Mouse (Mus musculus) embryonic facial prominence, embryonic 11.5 days (tissue): ENCODE data around the gene Olfr1490. TPM values are rescaled to one million over a fixed set of nuclear protein-coding genes. Genes with fewer than 3 reads are reported as not detected.
"Not testable (repeated sequence)": the region's sequence is repeated elsewhere in the genome, so short reads cannot be mapped to it uniquely, and the experiment has no call there.

ENCODE experiments used
- ATAC-seq: fragments of 200-750 bp; cut with Nextera tagmentation; replicated peaks from 2 replicates; pipeline ENCODE4 v1.8.0; 2017; ENCODE audit warnings: low read depth; ENCODE audit not compliant: insufficient number of reproducible peaks, low FRiP score, low TSS enrichment
- DNase-seq: peaks from one replicate; pipeline ENCODE4 v3.0.0-alpha.2; 2015; ENCODE audit warnings: low spot score
- H3K27ac ChIP-seq: fragments of 300-500 bp; sonication (generic); replicated peaks from 2 replicates; pipeline ENCODE4 v1.5.1; 2014; ENCODE audit warnings: mild to moderate bottlenecking, low read depth, low read length, control low read depth
- H3K27me3 ChIP-seq: fragments of 300-500 bp; sonication (generic); 2 replicates; pipeline ENCODE4 v1.6.1; 2014; ENCODE audit warnings: mild to moderate bottlenecking, low read length, moderate library complexity, mixed read lengths; ENCODE audit not compliant: control insufficient read depth, insufficient read depth
- H3K36me3 ChIP-seq: fragments of 300-500 bp; sonication (generic); replicated peaks from 2 replicates; pipeline ENCODE4 v1.6.1; 2014; ENCODE audit warnings: low read depth, mild to moderate bottlenecking, low read length, moderate library complexity, mixed read lengths; ENCODE audit not compliant: control insufficient read depth, insufficient read depth
- H3K4me1 ChIP-seq: fragments of 300-500 bp; sonication (generic); 2 replicates; pipeline ENCODE4 v1.6.1; 2014; ENCODE audit warnings: low read length, mixed read lengths; ENCODE audit not compliant: control insufficient read depth, insufficient read depth
- H3K4me2 ChIP-seq: fragments of 300-500 bp; sonication (generic); 2 replicates; pipeline ENCODE4 v1.6.1; 2014; ENCODE audit warnings: low read depth, mild to moderate bottlenecking, control low read depth, low read length, moderate library complexity
- H3K4me3 ChIP-seq: fragments of 300-500 bp; sonication (generic); 2 replicates; pipeline ENCODE4 v1.5.1; 2014; ENCODE audit warnings: low read depth, low read length, control low read depth
- H3K9ac ChIP-seq: fragments of 300-500 bp; sonication (generic); replicated peaks from 2 replicates; pipeline ENCODE4 v1.6.1; 2014; ENCODE audit warnings: mild to moderate bottlenecking, control low read depth, low read length
- H3K9me3 ChIP-seq: fragments of 300-500 bp; sonication (generic); replicated peaks from 2 replicates; pipeline ENCODE4 v1.6.1; 2016; ENCODE audit warnings: mild to moderate bottlenecking, low read length, inconsistent platforms, mixed read lengths; ENCODE audit not compliant: control insufficient read depth
- WGBS: fragments of 180-500 bp; shearing (Covaris S2); extraction: QIAGEN DNeasy Blood & Tissue Kit; methylation state at CpG from one replicate; pipeline ENCODE4 v1.1.7; 2014; 5-methylcytosine and 5-hydroxymethylcytosine counted together
- microRNA-seq: library from miRNA; unstranded; fragments of <30 nt; microRNA quantifications from one replicate; pipeline ENCODE4, GENCODE M21; 2016; ENCODE audit warnings: borderline number of aligned reads
- polyA plus RNA-seq: library from polyadenylated mRNA; unstranded; fragments of >200 nt; fragmentation: Nextera tagmentation; extraction: Ambion mirVana; gene quantifications from 2 replicates; pipeline ENCODE4 v1.2.1, GENCODE M21; 2014

The Olfr1490 gene
- not detected in 2 replicates for polyA plus RNA-seq

DNA sequence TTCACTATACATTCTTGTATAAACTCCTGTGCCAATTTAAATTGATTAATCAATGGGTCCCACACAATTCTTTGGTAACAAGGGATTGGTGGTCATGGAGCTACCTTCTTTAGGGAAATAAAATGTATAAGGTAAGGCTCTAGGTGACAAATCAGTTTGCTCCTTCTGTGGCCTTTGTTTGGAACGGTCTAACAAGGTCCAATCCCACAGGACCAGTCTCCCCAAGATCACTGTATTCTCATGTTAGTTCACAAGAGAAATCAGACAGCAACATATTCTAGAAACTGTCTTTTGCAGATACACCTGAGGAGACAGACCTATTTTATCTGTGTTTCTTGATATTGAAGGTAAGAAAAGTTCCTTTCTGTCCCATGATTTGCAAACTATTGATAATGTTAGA lies at the start of gene Olfr1490:
Gene Olfr1490 (plus strand): TSS at position 301 of the 400 bp plus-strand sequence.
- no peak for ATAC-seq
- no peak for DNase-seq
- Histone ChIP-seq H3K9me3 (0 out of 2 replicates have a peak, but pooled peaks cover 4% of the 10 kb centered on the region), H3K9ac (no peak within 1 kb of the TSS), H3K27ac (no peak within 1 kb of the TSS), H3K4me1 (no peaks in the 10 kb centered on the region), H3K36me3 (no peaks in the 10 kb centered on the region), H3K4me3 (no peak within 1 kb of the TSS), H3K27me3 (no peaks in the 10 kb centered on the region), H3K4me2 (no peak within 1 kb of the TSS)
- 92% methylated on average over 1 of the region's 1 CpGs for WGBS

DNA sequence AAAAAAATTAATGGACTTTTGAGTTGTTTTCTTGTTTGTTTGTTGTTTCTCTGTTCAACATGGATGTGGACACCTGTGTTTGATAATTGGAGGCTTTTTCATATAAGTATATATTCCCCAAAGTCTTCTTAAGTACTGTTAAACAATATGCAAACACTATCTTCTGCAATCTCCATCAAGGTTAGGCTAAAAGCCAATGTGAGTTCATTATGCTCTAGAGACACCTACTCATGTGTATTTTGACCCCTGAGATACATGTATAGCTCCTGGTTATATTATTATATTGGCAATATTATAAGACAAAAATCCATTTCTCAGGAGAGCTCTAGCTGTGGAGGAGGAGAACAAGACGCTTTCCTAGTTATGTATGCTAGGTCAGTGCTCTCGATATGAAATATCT lies 33.8 kb upstream of the Olfr1490 start, which contains the start of gene Olfr1487:
Gene Olfr1487 (plus strand): TSS at position 301 of the 400 bp plus-strand sequence.
- H3K4me3 ChIP-seq, H3K4me2 ChIP-seq, H3K27me3 ChIP-seq, H3K4me1 ChIP-seq, ATAC-seq, H3K27ac ChIP-seq, DNase-seq, H3K36me3 ChIP-seq, H3K9ac ChIP-seq, H3K9me3 ChIP-seq: not testable (repeated sequence)
- WGBS, result 76% methylated on average over 2 of the region's 2 CpGs

DNA sequence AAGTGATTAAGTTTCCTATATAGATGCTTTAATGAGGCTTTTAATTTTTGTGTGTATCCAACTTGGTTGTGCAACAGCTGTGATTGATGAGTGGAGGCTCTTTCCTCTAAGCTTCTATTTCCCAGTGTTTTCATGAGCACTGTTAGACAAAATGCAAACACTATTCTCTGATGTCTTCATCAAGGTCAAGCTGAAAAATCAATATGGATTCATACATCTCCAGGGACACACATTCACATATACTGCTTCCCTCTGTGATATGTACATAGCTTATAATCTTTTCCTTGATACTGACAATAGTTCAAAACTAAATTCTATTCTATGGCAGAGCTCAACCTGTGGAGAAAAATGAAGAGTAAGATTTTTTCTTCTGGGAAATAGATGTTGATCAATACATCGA lies 19.6 kb upstream of the Olfr1490 start, which contains the start of gene Olfr1489:
Gene Olfr1489 (plus strand): TSS at position 301 of the 400 bp plus-strand sequence.
- no peaks in the 10 kb centered on the region for H3K9me3 ChIP-seq
- no peak within 1 kb of the TSS for H3K4me2 ChIP-seq
- DNase-seq (no peak), ATAC-seq (no peak)
- H3K4me3 ChIP-seq, result no peak within 1 kb of the TSS
- no peak within 1 kb of the TSS for H3K27ac ChIP-seq
- H3K4me1 ChIP-seq, result no peaks in the 10 kb centered on the region
- no peak within 1 kb of the TSS for H3K9ac ChIP-seq
- WGBS, result 87% methylated on average over 1 of the region's 1 CpGs
- no peaks in the 10 kb centered on the region for H3K27me3 ChIP-seq
- no peaks in the 10 kb centered on the region for H3K36me3 ChIP-seq

DNA sequence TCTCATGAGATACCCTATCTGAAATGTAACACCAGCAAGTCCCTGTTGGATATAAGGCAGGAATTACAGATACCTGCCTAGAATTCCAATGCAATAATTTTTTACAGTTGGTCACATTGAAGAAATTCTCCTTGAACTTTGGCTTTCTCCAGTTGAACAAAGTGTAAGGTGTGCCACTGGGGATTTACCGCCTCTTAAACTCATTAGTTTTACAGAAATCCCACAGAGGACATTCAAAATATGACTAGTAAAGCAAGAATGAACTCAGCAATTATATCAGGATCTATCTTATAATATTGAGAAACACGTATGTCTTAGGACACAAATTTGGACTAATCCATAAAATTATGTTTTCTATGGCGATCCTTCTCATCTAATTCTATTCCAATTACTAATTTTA lies 46.1 kb downstream of the Olfr1490 start, which contains the start of gene Olfr1491:
Gene Olfr1491 (plus strand): TSS at position 301 of the 400 bp plus-strand sequence.
- Histone ChIP-seq H3K27me3 (no peaks in the 10 kb centered on the region), H3K4me2 (no peak within 1 kb of the TSS), H3K9me3 (no peaks in the 10 kb centered on the region), H3K27ac (no peak within 1 kb of the TSS), H3K4me1 (no peaks in the 10 kb centered on the region), H3K36me3 (no peaks in the 10 kb centered on the region), H3K4me3 (no peak within 1 kb of the TSS), H3K9ac (no peak within 1 kb of the TSS)
- DNase-seq, result no peak
- no peak for ATAC-seq
- WGBS, result 81% methylated on average over 3 of the region's 3 CpGs

Small RNAs within 50 kb of the gene (microRNA-seq; reads per million reads assigned to microRNA genes)
- not detected for gene Gm23931

Other genes starting within 250 kb of the Olfr1490 start
- gene Olfr1469, start 243.2 kb upstream of the Olfr1490 start, polyA plus RNA-seq, result not detected in 2 replicates
- not detected in 2 replicates for gene Olfr1471, start 207.7 kb upstream of the Olfr1490 start, polyA plus RNA-seq
- not detected in 2 replicates for gene Olfr1472, start 195.0 kb upstream of the Olfr1490 start, polyA plus RNA-seq
- gene Olfr1474, start 181.5 kb upstream of the Olfr1490 start, polyA plus RNA-seq, result not detected in 2 replicates
- not detected in 2 replicates for gene Olfr1475, start 170.9 kb upstream of the Olfr1490 start, polyA plus RNA-seq
- not detected in 2 replicates for gene Olfr1477, start 150.5 kb upstream of the Olfr1490 start, polyA plus RNA-seq
- gene Olfr1480, start 123.2 kb upstream of the Olfr1490 start, polyA plus RNA-seq, result not detected in 2 replicates
- gene Olfr1484, start 67.6 kb upstream of the Olfr1490 start, polyA plus RNA-seq, result not detected in 2 replicates
- not detected in 2 replicates for gene Olfr1487, start 33.7 kb upstream of the Olfr1490 start, polyA plus RNA-seq
- gene Olfr1489, start 19.5 kb upstream of the Olfr1490 start, polyA plus RNA-seq, result not detected in 2 replicates
- not detected in 2 replicates for gene Olfr1491, start 46.2 kb downstream of the Olfr1490 start, polyA plus RNA-seq
- not detected in 2 replicates for gene Olfr1493-ps1, start 72.2 kb downstream of the Olfr1490 start, polyA plus RNA-seq
- gene Olfr1494, start 88.6 kb downstream of the Olfr1490 start, polyA plus RNA-seq, result not detected in 2 replicates
- gene Olfr1495, start 113.5 kb downstream of the Olfr1490 start, polyA plus RNA-seq, result not detected in 2 replicates
- not detected in 2 replicates for gene Olfr1496, start 126.8 kb downstream of the Olfr1490 start, polyA plus RNA-seq
- not detected in 2 replicates for gene Olfr1497, start 147.1 kb downstream of the Olfr1490 start, polyA plus RNA-seq
- not detected in 2 replicates for gene Olfr1499, start 168.4 kb downstream of the Olfr1490 start, polyA plus RNA-seq
- not detected in 2 replicates for gene Olfr1500, start 179.4 kb downstream of the Olfr1490 start, polyA plus RNA-seq
- not detected in 2 replicates for gene Olfr1501, start 199.6 kb downstream of the Olfr1490 start, polyA plus RNA-seq
- not detected in 2 replicates for gene Olfr1502, start 210.7 kb downstream of the Olfr1490 start, polyA plus RNA-seq
- not detected in 2 replicates for gene Olfr1504, start 246.8 kb downstream of the Olfr1490 start, polyA plus RNA-seq